Mouse (Mus musculus): ENCODE results near the gene Nfatc4.

GRCm38 (mm10) chr14:55878316-55878940 lies 55.5 kb downstream of the Nfatc4 start:
- TF ChIP-seq CTCF (IDR thresholded peaks at IDR 0.05; ENCODE audit: borderline replicate concordance, control insufficient read depth, extremely low read depth, insufficient read depth, low read length, poor library complexity) (no peak), POLR2A (IDR thresholded peaks at IDR 0.05; ENCODE audit: control insufficient read depth, extremely low read depth, insufficient read depth, low read length, poor library complexity) (no peak)

Measured in thymus, adult 2 months (tissue).